Mouse (Mus musculus) adrenal gland, postnatal 4 days (tissue): ENCODE data around the gene Otop2. TPM values are rescaled to one million over a fixed set of nuclear protein-coding genes. Genes with fewer than 3 reads are reported as not detected.

ENCODE experiments used
- DNase-seq, 2 experiments: peaks; one replicate each; pipeline ENCODE4 v3.0.0; 2021 to 2022; ENCODE audit warnings: low spot score in 2 of 2, mixed read lengths in 2 of 2
- total RNA-seq, 2 experiments: library from RNA; stranded (reverse); gene quantifications; 2 replicates each; pipeline ENCODE4 v1.2.3; 2021

Otop2 gene
- total RNA-seq, 2 experiments from 2014 or later, result not detected

DNA sequence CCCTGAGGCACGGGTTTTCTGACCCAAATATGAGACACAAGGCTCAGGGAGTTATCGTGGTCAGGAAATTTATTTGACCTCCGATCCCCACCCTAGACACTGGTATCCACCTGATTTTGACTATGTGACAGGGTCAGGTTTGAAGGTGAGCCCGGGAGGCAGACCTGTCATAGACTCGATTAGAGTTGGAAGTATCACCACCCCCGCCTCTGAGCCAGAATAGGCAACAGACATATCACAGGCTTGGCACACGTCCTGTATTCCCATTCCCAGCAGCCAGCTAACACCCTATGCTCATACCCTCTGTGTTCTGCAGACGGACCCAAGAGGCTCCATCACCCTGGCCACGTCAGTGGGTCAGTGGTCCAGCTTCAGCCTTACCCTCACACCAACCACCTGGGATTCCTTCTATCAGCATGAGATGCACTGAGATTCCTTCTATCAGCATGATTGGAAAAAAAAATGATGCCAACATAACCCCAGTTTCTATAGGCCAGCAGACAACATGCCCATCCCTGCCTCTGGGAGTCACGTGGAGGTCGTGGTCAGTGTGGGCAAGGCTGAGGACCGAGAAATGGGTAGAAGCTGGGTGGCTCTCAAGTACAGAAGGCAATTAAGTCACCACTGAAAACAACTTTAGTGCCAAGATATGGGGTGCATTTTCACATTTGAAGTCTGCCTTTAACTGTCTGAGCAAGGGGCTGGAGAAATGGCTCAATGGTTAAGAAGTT is 67.9 kb downstream of the Otop2 start:
- DNase-seq, result no peak

- no peak for DNase-seq
Observed at GRCm38 (mm10) chr11:115376722-115377121, 69.8 kb downstream of the Otop2 start.

DNA sequence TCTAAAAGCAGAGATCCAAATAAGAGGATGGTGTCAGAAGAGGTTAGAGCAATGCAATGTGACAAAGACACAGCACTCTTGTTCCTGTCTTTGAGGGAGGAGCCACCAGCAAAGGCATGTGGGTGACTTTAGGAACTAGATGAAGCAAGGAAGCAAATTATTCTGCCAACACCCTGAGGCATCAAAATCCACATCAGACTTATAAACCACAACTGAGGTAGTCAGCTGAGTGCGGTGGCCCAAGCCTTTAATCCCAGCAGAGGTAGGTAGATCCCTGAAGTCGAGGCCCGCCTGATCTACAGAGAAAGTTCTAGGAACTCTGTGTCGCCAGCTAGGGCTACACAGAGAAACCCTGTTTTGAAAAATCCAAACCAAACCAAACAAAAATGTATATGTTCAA is 70.3 kb downstream of the Otop2 start:
- DNase-seq, result no peak

GRCm38 (mm10) chr11:115377854-115378253 is 70.9 kb downstream of the Otop2 start:
- no peak for DNase-seq

- no peak for DNase-seq
Observed at GRCm38 (mm10) chr11:115381276-115381675, 74.3 kb downstream of the Otop2 start.

Other genes starting within 250 kb of the Otop2 start
- under 1 TPM; 0.20 to 0.48 TPM for gene Cd300e, start 245.0 kb upstream of the Otop2 start, total RNA-seq
- gene Rab37, start 215.7 kb upstream of the Otop2 start, total RNA-seq, result 1 to 10 TPM; 2.1 to 2.5 TPM
- 1 to 10 TPM; 2.0 to 2.2 TPM for gene Cd300lf, start 173.2 kb upstream of the Otop2 start, total RNA-seq
- 10 to 100 TPM; 28.9 to 37.6 TPM for gene Slc9a3r1, start 143.8 kb upstream of the Otop2 start, total RNA-seq
- gene Tmem104, start 119.7 kb upstream of the Otop2 start, total RNA-seq, result 10 to 100 TPM; 11.9 to 12.0 TPM
- gene Nat9, start 119.3 kb upstream of the Otop2 start, total RNA-seq, result 10 to 100 TPM; 21.6 to 22.1 TPM
- gene Grin2c, start 39.9 kb upstream of the Otop2 start, total RNA-seq, result 1 to 10 TPM; 1.8 to 2.0 TPM
- 100 to 1,000 TPM; 608 to 629 TPM for gene Fdxr, start 30.1 kb upstream of the Otop2 start, total RNA-seq
- 10 to 100 TPM; 26.0 to 31.3 TPM for gene Fads6, start 9.5 kb upstream of the Otop2 start, total RNA-seq
- gene Ush1g, start 14.9 kb downstream of the Otop2 start, total RNA-seq, result under 1 TPM; 0.73 to 0.84 TPM
- under 1 TPM; 0.17 to 0.20 TPM for gene Otop3, start 27.6 kb downstream of the Otop2 start, total RNA-seq
- 10 to 100 TPM; 29.0 to 34.2 TPM for gene Hid1, start 60.6 kb downstream of the Otop2 start, total RNA-seq
- gene Cdr2l, start 74.8 kb downstream of the Otop2 start, total RNA-seq, result 10 to 100 TPM; 44.3 to 47.4 TPM
- 100 to 1,000 TPM; 150 to 158 TPM for gene Mrpl58, start 96.6 kb downstream of the Otop2 start, total RNA-seq
- gene Atp5h, start 112.8 kb downstream of the Otop2 start, total RNA-seq, result 100 to 1,000 TPM; 503 to 527 TPM
- gene Kctd2, start 113.0 kb downstream of the Otop2 start, total RNA-seq, result 10 to 100 TPM; 56.7 to 61.6 TPM
- gene Trim80, start 133.4 kb downstream of the Otop2 start, total RNA-seq, result not detected
- gene Slc16a5, start 155.3 kb downstream of the Otop2 start, total RNA-seq, result 1 to 10 TPM in 1 of 2 experiments, under 1 TPM in 1; 0.51 to 3.6 TPM
- gene Armc7, start 168.5 kb downstream of the Otop2 start, total RNA-seq, result 1 to 10 TPM; 7.6 to 8.5 TPM
- gene Nt5c, start 184.7 kb downstream of the Otop2 start, total RNA-seq, result 100 to 1,000 TPM in 1 of 2 experiments, 10 to 100 TPM in 1; 91.6 to 113 TPM
- 100 to 1,000 TPM; 149 to 164 TPM for gene Jpt1, start 207.2 kb downstream of the Otop2 start, total RNA-seq
- gene Sumo2, start 229.1 kb downstream of the Otop2 start, total RNA-seq, result 100 to 1,000 TPM; 361 to 374 TPM